Mouse (Mus musculus) heart, postnatal 0 days (tissue): ENCODE data around the gene Aurkb.

Experiments used
- CTCF ChIP-seq: IDR thresholded peaks from 2 replicates; pipeline ENCODE4 v1.5.1; 2016; ENCODE audit warnings: antibody characterized with exemption, control low read depth, low read depth
- EP300 ChIP-seq: IDR thresholded peaks from 2 replicates; pipeline ENCODE4 v1.6.1; 2016; ENCODE audit warnings: antibody characterized with exemption, low read depth

DNA sequence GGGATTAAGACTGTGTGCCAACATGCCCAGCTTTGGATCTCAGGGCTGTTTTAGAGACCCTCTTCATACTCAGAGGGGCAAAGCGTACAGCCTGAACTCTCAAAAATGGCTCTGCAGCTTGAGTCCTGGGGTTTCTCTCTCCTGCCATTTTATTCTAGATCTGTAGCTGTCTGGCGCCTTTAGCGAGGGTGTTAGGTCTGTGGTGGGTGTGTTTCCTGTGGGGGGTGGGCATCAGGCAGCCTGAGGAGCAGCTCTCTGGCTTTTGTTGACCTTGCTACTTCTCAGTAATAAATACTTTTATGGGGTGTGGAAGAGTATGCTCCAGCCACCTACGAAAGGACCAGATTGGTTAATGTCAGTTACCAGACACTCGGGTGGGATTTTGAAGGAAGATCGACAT, 32.6 kb downstream of the Aurkb start:
- TF ChIP-seq CTCF (no peak), EP300 (no peak)
